Mouse (Mus musculus): ENCODE measurements around the gene Tpp1.

DNA sequence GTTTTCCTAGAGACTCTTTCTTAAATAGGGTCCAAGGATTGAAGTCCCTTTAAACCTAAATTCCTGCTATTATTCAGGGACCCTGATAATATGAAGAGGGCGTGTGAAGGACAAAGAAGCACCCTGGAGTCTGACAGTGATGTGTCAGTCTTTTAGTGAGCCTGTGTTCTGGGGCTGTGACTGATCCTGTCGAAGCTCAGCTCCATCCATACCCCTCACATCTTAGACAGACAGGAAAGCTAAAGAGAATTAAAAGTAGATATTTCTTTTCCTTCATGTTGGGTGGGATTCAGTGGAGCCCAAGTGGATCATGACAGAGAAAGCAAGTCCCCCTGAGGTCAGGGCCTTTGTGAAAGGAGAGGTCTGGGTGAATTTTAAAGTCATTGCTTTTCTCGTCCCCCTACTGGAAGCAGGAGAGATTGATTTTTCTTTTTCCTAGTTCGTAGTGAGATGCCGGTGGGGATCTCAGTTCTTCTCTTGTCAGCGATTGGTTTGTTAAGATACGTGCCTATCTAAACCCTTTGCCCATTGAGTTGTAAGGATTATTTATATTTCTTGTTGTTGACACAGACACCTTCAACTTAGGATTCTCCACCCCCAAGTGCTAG, 43.8 kb upstream of the Tpp1 start:
- TF ChIP-seq HCFC1 (IDR thresholded peaks at IDR 0.05; ENCODE audit: borderline replicate concordance, insufficient read depth, low read length), result no peak
- no peak for TF ChIP-seq MAFK (IDR thresholded peaks at IDR 0.05; ENCODE audit: insufficient read depth, low read depth, low read length)
- TF ChIP-seq ZC3H11A (IDR thresholded peaks at IDR 0.05; ENCODE audit: borderline replicate concordance, low read depth, low read length), result no peak
- no peak for TF ChIP-seq CHD2 (IDR thresholded peaks at IDR 0.05; ENCODE audit: low read depth, low read length)
